Mouse (Mus musculus) stomach, postnatal 0 days (tissue): ENCODE data around the gene Lpar2.

ENCODE experiments used
- CTCF ChIP-seq: IDR thresholded peaks from 2 replicates; pipeline ENCODE4 v1.5.1; 2016; ENCODE audit warnings: antibody characterized with exemption, low read depth, mild to moderate bottlenecking, moderate library complexity
- EP300 ChIP-seq: optimal IDR thresholded peaks from 2 replicates; pipeline ENCODE3; 2016; ENCODE audit warnings: antibody characterized with exemption

GRCm38 (mm10) chr8:69876097-69876496 is 53.9 kb downstream of the Lpar2 start:
- TF ChIP-seq CTCF (no peak), EP300 (no peak)
